Mouse (Mus musculus): ENCODE data around the gene Tmem169. TPM values are rescaled to one million over a fixed set of nuclear protein-coding genes. Genes with fewer than 3 reads are reported as not detected.

Gene Tmem169
- polyA plus RNA-seq, 1 experiment from 2014 or later: 5.5 TPM

- no peaks in the 10 kb centered on the region for H3K9me3 ChIP-seq
- peak overlapping the region; percentile 64 for H3K4me2 ChIP-seq
- H3K9ac ChIP-seq (replicated peaks): peak overlapping the region; percentile 60; the same call in 1 of the 2 replicates
- ATAC-seq (ENCODE audit: insufficient number of reproducible peaks, insufficient read depth, low FRiP score, low TSS enrichment, low read depth): no peak
- H3K27me3 ChIP-seq: no peaks in the 10 kb centered on the region
- peaks cover 23% of the 10 kb centered on the region for H3K4me1 ChIP-seq (replicated peaks)
- peaks cover 14% of the 10 kb centered on the region; the same call in 1 of the 2 replicates for H3K36me3 ChIP-seq
- H3K27ac ChIP-seq: peak overlapping the region; percentile 89
- WGBS: 49% methylated on average over 11 of the region's 11 CpGs
- H3K4me3 ChIP-seq (replicated peaks): peak overlapping the region; percentile 43
These were observed 30.2 kb upstream of the Tmem169 start for GRCm38 (mm10) chr1:72253881-72254491.

GRCm38 (mm10) chr1:72254545-72255061, 29.6 kb upstream of the Tmem169 start:
- peak; percentile 83 for ATAC-seq (ENCODE audit: insufficient number of reproducible peaks, insufficient read depth, low FRiP score, low TSS enrichment, low read depth)
- Histone ChIP-seq H3K9ac (replicated peaks) (peak overlapping the region; percentile 60), H3K36me3 (peaks cover 14% of the 10 kb centered on the region; the same call in 1 of the 2 replicates), H3K27me3 (no peaks in the 10 kb centered on the region), H3K4me1 (replicated peaks) (peaks cover 23% of the 10 kb centered on the region), H3K9me3 (no peaks in the 10 kb centered on the region), H3K27ac (peak overlapping the region; percentile 89), H3K4me3 (replicated peaks) (peak overlapping the region; percentile 43), H3K4me2 (peak overlapping the region; percentile 64)
- under 1% methylated on average over 35 of the region's 35 CpGs for WGBS

GRCm38 (mm10) chr1:72255062-72255853, 28.9 kb upstream of the Tmem169 start:
- Histone ChIP-seq H3K36me3 (peaks cover 14% of the 10 kb centered on the region; the same call in 1 of the 2 replicates), H3K9ac (replicated peaks) (peak overlapping the region; percentile 28; the same call in 1 of the 2 replicates), H3K4me1 (replicated peaks) (peaks cover 23% of the 10 kb centered on the region), H3K27me3 (no peaks in the 10 kb centered on the region), H3K27ac (peak overlapping the region; percentile 89), H3K4me3 (replicated peaks) (peak overlapping the region; percentile 43), H3K9me3 (no peaks in the 10 kb centered on the region), H3K4me2 (peak overlapping the region; percentile 64)
- 6% methylated on average over 15 of the region's 15 CpGs for WGBS
- ATAC-seq (ENCODE audit: insufficient number of reproducible peaks, insufficient read depth, low FRiP score, low TSS enrichment, low read depth): peak; percentile 93

- Histone ChIP-seq H3K9ac (replicated peaks) (0 out of 2 replicates have a peak overlapping the region, but pooled peaks have one; percentile 28), H3K4me2 (peak overlapping the region; percentile 64), H3K4me1 (replicated peaks) (peaks cover 23% of the 10 kb centered on the region), H3K9me3 (no peaks in the 10 kb centered on the region), H3K4me3 (replicated peaks) (peak overlapping the region; percentile 43), H3K27ac (peak overlapping the region; percentile 89), H3K27me3 (no peaks in the 10 kb centered on the region), H3K36me3 (peaks cover 18% of the 10 kb centered on the region; the same call in 1 of the 2 replicates)
- no peak for ATAC-seq (ENCODE audit: insufficient number of reproducible peaks, insufficient read depth, low FRiP score, low TSS enrichment, low read depth)
- WGBS: 40% methylated on average over 11 of the region's 11 CpGs
These were observed 28.4 kb upstream of the Tmem169 start for GRCm38 (mm10) chr1:72255854-72256175.

- Histone ChIP-seq H3K4me3 (replicated peaks) (no peak overlapping the region), H3K36me3 (peaks cover 25% of the 10 kb centered on the region; the same call in 1 of the 2 replicates), H3K9ac (replicated peaks) (no peak overlapping the region), H3K4me1 (replicated peaks) (peaks cover 23% of the 10 kb centered on the region), H3K9me3 (no peaks in the 10 kb centered on the region), H3K27ac (no peak overlapping the region), H3K27me3 (no peaks in the 10 kb centered on the region), H3K4me2 (peak overlapping the region; percentile 64)
- 80% methylated on average over 9 of the region's 9 CpGs for WGBS
- ATAC-seq (ENCODE audit: insufficient number of reproducible peaks, insufficient read depth, low FRiP score, low TSS enrichment, low read depth): no peak
These were observed 27.6 kb upstream of the Tmem169 start for GRCm38 (mm10) chr1:72256381-72257256.

- Histone ChIP-seq H3K9ac (replicated peaks) (no peak overlapping the region), H3K27me3 (no peaks in the 10 kb centered on the region), H3K36me3 (peaks cover 49% of the 10 kb centered on the region), H3K27ac (no peak overlapping the region), H3K4me2 (no peak overlapping the region), H3K9me3 (no peaks in the 10 kb centered on the region), H3K4me1 (replicated peaks) (no peaks in the 10 kb centered on the region), H3K4me3 (replicated peaks) (no peak overlapping the region)
- ATAC-seq (ENCODE audit: insufficient number of reproducible peaks, insufficient read depth, low FRiP score, low TSS enrichment, low read depth): no peak
- WGBS: 98% methylated on average over 3 of the region's 3 CpGs
These were observed 21.1 kb upstream of the Tmem169 start for GRCm38 (mm10) chr1:72263099-72263498.

GRCm38 (mm10) chr1:72278085-72278484, 6.1 kb upstream of the Tmem169 start:
- H3K9me3 ChIP-seq: no peaks in the 10 kb centered on the region
- no peak overlapping the region for H3K27ac ChIP-seq
- WGBS: 92% methylated on average over 3 of the region's 3 CpGs
- no peaks in the 10 kb centered on the region for H3K4me1 ChIP-seq (replicated peaks)
- H3K27me3 ChIP-seq: no peaks in the 10 kb centered on the region
- no peak overlapping the region for H3K9ac ChIP-seq (replicated peaks)
- H3K4me3 ChIP-seq (replicated peaks): no peak overlapping the region
- ATAC-seq (ENCODE audit: insufficient number of reproducible peaks, insufficient read depth, low FRiP score, low TSS enrichment, low read depth): no peak
- no peak overlapping the region for H3K4me2 ChIP-seq
- peaks cover 35% of the 10 kb centered on the region for H3K36me3 ChIP-seq

GRCm38 (mm10) chr1:72282604-72283003, 1.6 kb upstream of the Tmem169 start:
- no peak overlapping the region for H3K4me3 ChIP-seq (replicated peaks)
- H3K4me1 ChIP-seq (replicated peaks): 0 out of 2 replicates have a peak, but pooled peaks cover 10% of the 10 kb centered on the region
- no peak for ATAC-seq (ENCODE audit: insufficient number of reproducible peaks, insufficient read depth, low FRiP score, low TSS enrichment, low read depth)
- no peak overlapping the region for H3K4me2 ChIP-seq
- H3K27me3 ChIP-seq: 0 out of 2 replicates have a peak, but pooled peaks cover 3% of the 10 kb centered on the region
- no peak overlapping the region for H3K9ac ChIP-seq (replicated peaks)
- H3K27ac ChIP-seq: no peak overlapping the region
- no peaks in the 10 kb centered on the region for H3K36me3 ChIP-seq
- no peaks in the 10 kb centered on the region for H3K9me3 ChIP-seq
- 76% methylated on average over 1 of the region's 1 CpGs for WGBS

- H3K36me3 ChIP-seq: no peaks in the 10 kb centered on the region
- peak overlapping the region; percentile 59 for H3K4me3 ChIP-seq (replicated peaks)
- peak; percentile 60; the same call in 1 of the 2 replicates for ATAC-seq (ENCODE audit: insufficient number of reproducible peaks, insufficient read depth, low FRiP score, low TSS enrichment, low read depth)
- H3K9ac ChIP-seq (replicated peaks): peak overlapping the region; percentile 67
- no peaks in the 10 kb centered on the region for H3K9me3 ChIP-seq
- 4% methylated on average over 5 of the region's 5 CpGs for WGBS
- peak overlapping the region; percentile 41; the same call in 1 of the 2 replicates for H3K27ac ChIP-seq
- 0 out of 2 replicates have a peak, but pooled peaks cover 3% of the 10 kb centered on the region for H3K27me3 ChIP-seq
- 0 out of 2 replicates have a peak, but pooled peaks cover 10% of the 10 kb centered on the region for H3K4me1 ChIP-seq (replicated peaks)
- peak overlapping the region; percentile 82 for H3K4me2 ChIP-seq
These were observed 370 bp downstream of the Tmem169 start for GRCm38 (mm10) chr1:72284539-72284938.

- Histone ChIP-seq H3K4me1 (replicated peaks) (0 out of 2 replicates have a peak, but pooled peaks cover 10% of the 10 kb centered on the region), H3K9ac (replicated peaks) (no peak overlapping the region), H3K27ac (0 out of 2 replicates have a peak overlapping the region, but pooled peaks have one; percentile 17), H3K4me3 (replicated peaks) (no peak overlapping the region), H3K4me2 (no peak overlapping the region), H3K27me3 (0 out of 2 replicates have a peak, but pooled peaks cover 3% of the 10 kb centered on the region), H3K9me3 (no peaks in the 10 kb centered on the region), H3K36me3 (no peaks in the 10 kb centered on the region)
- WGBS: 40% methylated on average over 5 of the region's 5 CpGs
- no peak for ATAC-seq (ENCODE audit: insufficient number of reproducible peaks, insufficient read depth, low FRiP score, low TSS enrichment, low read depth)
These were observed 2.7 kb downstream of the Tmem169 start for GRCm38 (mm10) chr1:72286904-72287303.

Data from limb, embryonic 12.5 days (tissue).